Mouse (Mus musculus) intestine, embryonic 15.5 days (tissue): ENCODE results near the gene Gpbp1l1. TPM values are rescaled to one million over a fixed set of nuclear protein-coding genes. Genes with fewer than 3 reads are reported as not detected.

Source experiments
- ATAC-seq: fragments of 200-750 bp; cut with Nextera tagmentation; 2 replicates; pipeline ENCODE4 v1.8.0; 2017; ENCODE audit warnings: moderate TSS enrichment, moderate library complexity
- H3K27ac ChIP-seq: fragments of 300-500 bp; sonication (generic); 2 replicates; pipeline ENCODE4 v1.5.1; 2015; ENCODE audit warnings: mild to moderate bottlenecking, inconsistent platforms
- H3K27me3 ChIP-seq: fragments of 300-500 bp; sonication (generic); replicated peaks from 2 replicates; pipeline ENCODE4 v1.6.1; 2015; ENCODE audit warnings: inconsistent platforms
- H3K36me3 ChIP-seq: fragments of 300-500 bp; sonication (generic); 2 replicates; pipeline ENCODE4 v1.6.1; 2015; ENCODE audit warnings: inconsistent platforms
- H3K4me1 ChIP-seq: fragments of 300-500 bp; sonication (generic); replicated peaks from 2 replicates; pipeline ENCODE4 v1.6.1; 2015; ENCODE audit warnings: inconsistent platforms
- H3K4me2 ChIP-seq: fragments of 300-500 bp; sonication (generic); replicated peaks from 2 replicates; pipeline ENCODE4 v1.6.1; 2015; ENCODE audit warnings: mild to moderate bottlenecking, inconsistent platforms
- H3K4me3 ChIP-seq: fragments of 300-500 bp; sonication (generic); replicated peaks from 2 replicates; pipeline ENCODE4 v1.5.1; 2015; ENCODE audit warnings: inconsistent platforms
- H3K9ac ChIP-seq: fragments of 300-500 bp; sonication (generic); 2 replicates; pipeline ENCODE4 v1.6.1; 2015; ENCODE audit warnings: inconsistent platforms
- H3K9me3 ChIP-seq: fragments of 300-500 bp; sonication (generic); 2 replicates; pipeline ENCODE4 v1.6.1; 2016; ENCODE audit warnings: inconsistent platforms
- WGBS: fragments of 180-500 bp; shearing (Covaris S2); methylation state at CpG from one replicate; pipeline ENCODE4 v1.1.7; 2015; 5-methylcytosine and 5-hydroxymethylcytosine counted together
- polyA plus RNA-seq: library from polyadenylated mRNA; unstranded; fragments of >200 nt; fragmentation: Nextera tagmentation; extraction: Ambion mirVana; gene quantifications from 2 replicates; pipeline ENCODE4 v1.2.1, GENCODE M21; 2015

Gpbp1l1 gene
- polyA plus RNA-seq, 1 experiment from 2014 or later: 33.0 TPM

GRCm38 (mm10) chr4:116596978-116597881 is 39.8 kb downstream of the Gpbp1l1 start:
- peaks cover 26% of the 10 kb centered on the region for H3K36me3 ChIP-seq
- H3K4me3 ChIP-seq: peak overlapping the region; percentile 59
- peak; percentile 98 for ATAC-seq
- under 1% methylated on average over 50 of the region's 50 CpGs for WGBS
- H3K9ac ChIP-seq: peak overlapping the region; percentile 75
- H3K4me2 ChIP-seq: peak overlapping the region; percentile 94
- H3K9me3 ChIP-seq: no peaks in the 10 kb centered on the region
- peak overlapping the region; percentile 92 for H3K27ac ChIP-seq
- peaks cover 14% of the 10 kb centered on the region; the same call in 1 of the 2 replicates for H3K4me1 ChIP-seq
- no peaks in the 10 kb centered on the region for H3K27me3 ChIP-seq

GRCm38 (mm10) chr4:116612621-116613020 is 55.2 kb downstream of the Gpbp1l1 start:
- ATAC-seq: no peak
- Histone ChIP-seq H3K36me3 (peaks cover 23% of the 10 kb centered on the region), H3K4me3 (no peak overlapping the region), H3K9ac (no peak overlapping the region), H3K9me3 (no peaks in the 10 kb centered on the region), H3K4me2 (no peak overlapping the region), H3K27ac (no peak overlapping the region), H3K4me1 (no peaks in the 10 kb centered on the region), H3K27me3 (no peaks in the 10 kb centered on the region)
- WGBS: 96% methylated on average over 2 of the region's 2 CpGs

GRCm38 (mm10) chr4:116615237-116615636 is 57.8 kb downstream of the Gpbp1l1 start:
- ATAC-seq: no peak
- H3K9me3 ChIP-seq: no peaks in the 10 kb centered on the region
- no peaks in the 10 kb centered on the region for H3K27me3 ChIP-seq
- H3K4me1 ChIP-seq: no peaks in the 10 kb centered on the region
- no peak overlapping the region for H3K4me2 ChIP-seq
- 96% methylated on average over 2 of the region's 2 CpGs for WGBS
- no peak overlapping the region for H3K27ac ChIP-seq
- H3K4me3 ChIP-seq: no peak overlapping the region
- peaks cover 21% of the 10 kb centered on the region for H3K36me3 ChIP-seq
- no peak overlapping the region for H3K9ac ChIP-seq

- Histone ChIP-seq H3K27me3 (no peaks in the 10 kb centered on the region), H3K4me3 (no peak overlapping the region), H3K4me2 (no peak overlapping the region), H3K9me3 (no peaks in the 10 kb centered on the region), H3K4me1 (peaks cover 10% of the 10 kb centered on the region), H3K9ac (no peak overlapping the region), H3K27ac (no peak overlapping the region), H3K36me3 (0 out of 2 replicates have a peak, but pooled peaks cover 2% of the 10 kb centered on the region)
- WGBS: 98% methylated on average over 4 of the region's 4 CpGs
- ATAC-seq: no peak
Measured at GRCm38 (mm10) chr4:116624831-116625230, 67.4 kb downstream of the Gpbp1l1 start.

GRCm38 (mm10) chr4:116626658-116627358 is 69.3 kb downstream of the Gpbp1l1 start:
- H3K27ac ChIP-seq: peak overlapping the region; percentile 96
- WGBS: under 1% methylated on average over 52 of the region's 53 CpGs
- H3K9me3 ChIP-seq: no peaks in the 10 kb centered on the region
- H3K36me3 ChIP-seq: no peaks in the 10 kb centered on the region
- peak overlapping the region; percentile 87 for H3K9ac ChIP-seq
- no peaks in the 10 kb centered on the region for H3K27me3 ChIP-seq
- peaks cover 10% of the 10 kb centered on the region for H3K4me1 ChIP-seq
- peak overlapping the region; percentile 75 for H3K4me2 ChIP-seq
- peak; percentile 81 for ATAC-seq
- peak overlapping the region; percentile 94 for H3K4me3 ChIP-seq

GRCm38 (mm10) chr4:116627359-116627716 is 69.9 kb downstream of the Gpbp1l1 start:
- Histone ChIP-seq H3K9me3 (no peaks in the 10 kb centered on the region), H3K36me3 (0 out of 2 replicates have a peak, but pooled peaks cover 3% of the 10 kb centered on the region), H3K4me2 (peak overlapping the region; percentile 75), H3K27me3 (no peaks in the 10 kb centered on the region), H3K9ac (peak overlapping the region; percentile 87), H3K4me3 (peak overlapping the region; percentile 94), H3K4me1 (peaks cover 10% of the 10 kb centered on the region), H3K27ac (peak overlapping the region; percentile 96)
- 0% methylated on average over 13 of the region's 13 CpGs for WGBS
- ATAC-seq: peak; percentile 96

GRCm38 (mm10) chr4:116627722-116628662 is 70.5 kb downstream of the Gpbp1l1 start, which contains the start of gene Nasp:
TSS of gene Nasp (minus strand) at chr4:116627941.
- WGBS: 7% methylated on average over 23 of the region's 23 CpGs
- peak within 1 kb of the TSS; percentile 94 for H3K4me3 ChIP-seq
- H3K9me3 ChIP-seq: no peaks in the 10 kb centered on the region
- peak within 1 kb of the TSS; percentile 96 for H3K27ac ChIP-seq
- peaks cover 10% of the 10 kb centered on the region for H3K4me1 ChIP-seq
- H3K36me3 ChIP-seq: 0 out of 2 replicates have a peak, but pooled peaks cover 3% of the 10 kb centered on the region
- H3K9ac ChIP-seq: peak within 1 kb of the TSS; percentile 87
- H3K27me3 ChIP-seq: no peaks in the 10 kb centered on the region
- peak within 1 kb of the TSS; percentile 75 for H3K4me2 ChIP-seq
- ATAC-seq: peak; percentile 91

GRCm38 (mm10) chr4:116635197-116635596 is 77.7 kb downstream of the Gpbp1l1 start:
- no peak for ATAC-seq
- H3K9ac ChIP-seq: no peak overlapping the region
- H3K4me2 ChIP-seq: no peak overlapping the region
- H3K27me3 ChIP-seq: no peaks in the 10 kb centered on the region
- no peak overlapping the region for H3K27ac ChIP-seq
- H3K4me1 ChIP-seq: no peaks in the 10 kb centered on the region
- 91% methylated on average over 1 of the region's 1 CpGs for WGBS
- no peaks in the 10 kb centered on the region for H3K9me3 ChIP-seq
- peaks cover 44% of the 10 kb centered on the region for H3K36me3 ChIP-seq
- H3K4me3 ChIP-seq: no peak overlapping the region

- WGBS: 95% methylated on average over 6 of the region's 6 CpGs
- Histone ChIP-seq H3K9ac (no peak overlapping the region), H3K4me2 (no peak overlapping the region), H3K4me3 (no peak overlapping the region), H3K27ac (no peak overlapping the region), H3K36me3 (peaks cover 61% of the 10 kb centered on the region), H3K9me3 (no peaks in the 10 kb centered on the region), H3K27me3 (no peaks in the 10 kb centered on the region), H3K4me1 (no peaks in the 10 kb centered on the region)
- ATAC-seq: no peak
Measured at GRCm38 (mm10) chr4:116638821-116639220, 81.4 kb downstream of the Gpbp1l1 start.

GRCm38 (mm10) chr4:116642071-116642470 is 84.6 kb downstream of the Gpbp1l1 start:
- peaks cover 42% of the 10 kb centered on the region for H3K36me3 ChIP-seq

More at GRCm38 (mm10) chr4:116642071-116642470, 84.6 kb downstream of the Gpbp1l1 start:
- 96% methylated on average over 1 of the region's 1 CpGs for WGBS
- no peak overlapping the region for H3K9ac ChIP-seq
- H3K4me3 ChIP-seq: no peak overlapping the region
- H3K4me1 ChIP-seq: peaks cover 4% of the 10 kb centered on the region; the same call in 1 of the 2 replicates
- no peak overlapping the region for H3K27ac ChIP-seq
- ATAC-seq: no peak
- H3K4me2 ChIP-seq: no peak overlapping the region
- H3K27me3 ChIP-seq: no peaks in the 10 kb centered on the region
- no peaks in the 10 kb centered on the region for H3K9me3 ChIP-seq
